In the genomic region with DNA sequence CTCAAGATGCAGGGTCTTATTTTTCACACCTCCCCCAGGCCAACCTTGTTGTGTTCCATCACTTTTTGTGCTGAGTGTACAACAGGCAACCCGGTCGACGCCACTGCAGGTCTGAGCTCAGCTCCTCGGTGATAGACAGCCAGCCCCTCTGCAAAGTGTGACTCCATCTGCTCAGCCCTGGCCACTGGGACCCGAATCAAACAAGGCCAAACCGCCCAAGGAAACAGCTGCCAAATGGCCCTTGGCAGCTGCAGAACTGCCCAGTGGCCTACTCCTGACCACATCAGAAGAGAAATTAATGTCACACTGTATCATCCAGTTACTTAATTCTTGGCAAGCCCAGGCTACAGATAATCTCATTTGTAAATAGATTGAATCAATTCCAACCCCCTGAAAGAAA, we compare ENCODE assay signal across 10 mouse cellular contexts.
A peak's percentile ranks its signal among the peaks of the same experiment; 100 is the strongest.
DNase-seq lines count a peak whose midpoint lies in the region; ATAC-seq and TF ChIP-seq lines count a peak whose summit lies in the region.
"Had no signal": no experiment of that assay in that cellular context is flagged by ENCODE, and none has a peak within 500 bp of the region (broad histone marks: within the 10 kb centered on the region; RNA-seq: fewer than 3 reads in every experiment).

No protein-coding gene starts in this region.

- H3K27me3 ChIP-seq in intestine, embryonic 15.5 days (replicated peaks), result no peaks in the 10 kb centered on the region
- no peaks in the 10 kb centered on the region for H3K27me3 ChIP-seq in intestine, embryonic 16.5 days (replicated peaks; ENCODE audit: control insufficient read depth, insufficient read depth, low read length)
- no peaks in the 10 kb centered on the region for H3K27me3 ChIP-seq in limb, embryonic 13.5 days
- no peaks in the 10 kb centered on the region for H3K27me3 ChIP-seq in liver, postnatal 0 days (ENCODE audit: insufficient read depth, low read length)
- H3K27me3 ChIP-seq: embryonic facial prominence, embryonic 13.5 days; liver, embryonic 15.5 days had no signal

- H3K4me1 ChIP-seq in intestine, embryonic 15.5 days (replicated peaks), result no peaks in the 10 kb centered on the region
- H3K4me1 ChIP-seq in intestine, embryonic 16.5 days (ENCODE audit: control insufficient read depth, insufficient read depth, low read length), result no peaks in the 10 kb centered on the region
- peaks cover 8% of the 10 kb centered on the region; the same call in 1 of the 2 replicates for H3K4me1 ChIP-seq in limb, embryonic 13.5 days
- H3K4me1 ChIP-seq in liver, postnatal 0 days (ENCODE audit: insufficient read depth), result no peaks in the 10 kb centered on the region
- H3K4me1 ChIP-seq: liver, embryonic 15.5 days had no signal

- TF ChIP-seq EP300 in liver, postnatal 0 days (IDR thresholded peaks at IDR 0.05; ENCODE audit: low read depth), result no peak

- H3K4me3 ChIP-seq in intestine, embryonic 15.5 days (replicated peaks), result no peak overlapping the region
- no peak overlapping the region for H3K4me3 ChIP-seq in intestine, embryonic 16.5 days (ENCODE audit: low read length)
- no peak overlapping the region for H3K4me3 ChIP-seq in limb, embryonic 13.5 days
- no peak overlapping the region for H3K4me3 ChIP-seq in liver, postnatal 0 days (ENCODE audit: low read depth, low read length)
- H3K4me3 ChIP-seq: embryonic facial prominence, embryonic 13.5 days; liver, embryonic 15.5 days had no signal

- DNase-seq in adrenal gland, postnatal 4 days (ENCODE audit: low spot score in 2 of 2), result peak; percentile 9 to 19
- peak; percentile 23 for DNase-seq in ovary, postnatal 36 days (ENCODE audit: low spot score)
- DNase-seq in liver, postnatal 0 days, result no peak
- DNase-seq in thymus, postnatal 14 days, result no peak

- H3K27ac ChIP-seq in intestine, embryonic 15.5 days, result no peak overlapping the region
- no peak overlapping the region for H3K27ac ChIP-seq in intestine, embryonic 16.5 days (ENCODE audit: low read length)
- no peak overlapping the region for H3K27ac ChIP-seq in limb, embryonic 13.5 days
- no peak overlapping the region for H3K27ac ChIP-seq in liver, postnatal 0 days (ENCODE audit: low read depth)
- H3K27ac ChIP-seq: embryonic facial prominence, embryonic 13.5 days; liver, embryonic 15.5 days had no signal

- H3K9me3 ChIP-seq in intestine, embryonic 15.5 days, result no peaks in the 10 kb centered on the region
- no peaks in the 10 kb centered on the region for H3K9me3 ChIP-seq in intestine, embryonic 16.5 days (ENCODE audit: control insufficient read depth, low read length)
- H3K9me3 ChIP-seq in limb, embryonic 13.5 days, result no peaks in the 10 kb centered on the region
- no peaks in the 10 kb centered on the region for H3K9me3 ChIP-seq in liver, postnatal 0 days (ENCODE audit: low read length)
- H3K9me3 ChIP-seq: embryonic facial prominence, embryonic 13.5 days; liver, embryonic 15.5 days had no signal

- H3K9ac ChIP-seq in intestine, embryonic 15.5 days, result no peak overlapping the region
- H3K9ac ChIP-seq in intestine, embryonic 16.5 days (ENCODE audit: low read depth, low read length), result no peak overlapping the region
- no peak overlapping the region for H3K9ac ChIP-seq in limb, embryonic 13.5 days
- no peak overlapping the region for H3K9ac ChIP-seq in liver, postnatal 0 days (replicated peaks)
- H3K9ac ChIP-seq: embryonic facial prominence, embryonic 13.5 days; liver, embryonic 15.5 days had no signal

- WGBS in intestine, embryonic 15.5 days, result 56% methylated on average over 6 of the region's 6 CpGs
- WGBS in intestine, embryonic 16.5 days, result 57% methylated on average over 6 of the region's 6 CpGs
- WGBS in limb, embryonic 13.5 days, result 66% methylated on average over 6 of the region's 6 CpGs
- WGBS in liver, postnatal 0 days (ENCODE audit: insufficient replicate concordance), result 73% methylated on average over 6 of the region's 6 CpGs

- no peak for TF ChIP-seq CTCF in liver, postnatal 0 days (IDR thresholded peaks at IDR 0.05; ENCODE audit: low read depth)

- ATAC-seq in intestine, embryonic 15.5 days, result peak; percentile 45; the same call in 1 of the 2 replicates
- ATAC-seq in intestine, embryonic 16.5 days, result no peak
- peak; percentile 71; the same call in 1 of the 2 replicates for ATAC-seq in limb, embryonic 13.5 days (ENCODE audit: low FRiP score, low read depth)
- no peak for ATAC-seq in granulocyte monocyte progenitor cell, adult 5-6 weeks (replicated peaks; ENCODE audit: poor library complexity, severe bottlenecking)
- ATAC-seq in liver, postnatal 0 days, result no peak

- no peak overlapping the region for H3K4me2 ChIP-seq in intestine, embryonic 15.5 days (replicated peaks)
- no peak overlapping the region for H3K4me2 ChIP-seq in intestine, embryonic 16.5 days (ENCODE audit: low read depth, low read length)
- no peak overlapping the region for H3K4me2 ChIP-seq in limb, embryonic 13.5 days (replicated peaks)
- no peak overlapping the region for H3K4me2 ChIP-seq in liver, postnatal 0 days (ENCODE audit: low read depth, low read length)
- H3K4me2 ChIP-seq: embryonic facial prominence, embryonic 13.5 days; liver, embryonic 15.5 days had no signal

- no peaks in the 10 kb centered on the region for H3K36me3 ChIP-seq in intestine, embryonic 15.5 days
- no peaks in the 10 kb centered on the region for H3K36me3 ChIP-seq in intestine, embryonic 16.5 days (ENCODE audit: control insufficient read depth, insufficient read depth, low read length)
- no peaks in the 10 kb centered on the region for H3K36me3 ChIP-seq in limb, embryonic 13.5 days
- no peaks in the 10 kb centered on the region for H3K36me3 ChIP-seq in liver, postnatal 0 days (replicated peaks; ENCODE audit: insufficient read depth, low read length)
- H3K36me3 ChIP-seq: embryonic facial prominence, embryonic 13.5 days; liver, embryonic 15.5 days had no signal

Comparison
In these comparisons a context has a peak if more than half of its experiments do, and no peak if none do; other contexts are left out.
1. ATAC-seq: peak in intestine, embryonic 15.5 days (single experiment) and limb, embryonic 13.5 days (single experiment); none in intestine, embryonic 16.5 days (single experiment), granulocyte monocyte progenitor cell, adult 5-6 weeks (single experiment) and liver, postnatal 0 days (single experiment).
2. DNase-seq: peak in adrenal gland, postnatal 4 days (2 of 2) and ovary, postnatal 36 days (single experiment); none in liver, postnatal 0 days (single experiment) and thymus, postnatal 14 days (single experiment).